In the genomic region with DNA sequence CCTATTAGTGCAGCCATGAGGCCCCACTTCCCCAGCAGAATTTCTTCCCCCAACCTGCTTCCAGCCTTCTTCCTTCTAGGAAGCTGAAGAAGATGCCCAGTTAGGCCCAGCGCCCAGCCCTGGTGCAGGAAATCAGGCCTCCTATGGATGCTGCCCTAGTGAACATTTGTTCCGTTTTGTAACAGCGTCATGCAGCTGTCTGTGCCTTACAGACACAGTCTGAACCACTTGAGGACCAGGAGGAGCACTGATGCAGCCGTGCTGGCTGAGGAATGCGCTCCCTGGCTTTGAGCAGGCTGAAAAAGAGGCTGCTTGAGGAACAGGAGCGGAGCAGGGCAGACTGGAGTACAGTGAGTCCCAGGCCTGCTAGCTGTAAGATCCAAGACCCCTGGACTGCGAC, we compare ENCODE assay signal across 21 mouse cellular contexts. TPM values are rescaled to one million over a fixed set of nuclear protein-coding genes. Genes with fewer than 3 reads are reported as not detected.
DNase-seq lines count a peak whose midpoint lies in the region; ATAC-seq and TF ChIP-seq lines count a peak whose summit lies in the region.
"Had no signal": no experiment of that assay in that cellular context is flagged by ENCODE, and none has a peak within 500 bp of the region (broad histone marks: within the 10 kb centered on the region; RNA-seq: fewer than 3 reads in every experiment).

No protein-coding gene starts in this region.

- no peaks in the 10 kb centered on the region for H3K36me3 ChIP-seq in midbrain, embryonic 10.5 days
- no peaks in the 10 kb centered on the region for H3K36me3 ChIP-seq in midbrain, embryonic 13.5 days
- H3K36me3 ChIP-seq: G1E; heart, embryonic 15.5 days had no signal

- no peak for TF ChIP-seq CTCF in cerebellum, adult 2 months (IDR thresholded peaks at IDR 0.05; ENCODE audit: borderline replicate concordance, insufficient read depth, low read depth, low read length)

- H3K27ac ChIP-seq in cerebellum, adult 2 months (ENCODE audit: insufficient read depth, low read length) = peak overlapping the region; percentile 3; the same call in 1 of the 2 replicates
- H3K27ac ChIP-seq in midbrain, embryonic 10.5 days (replicated peaks) = peak overlapping the region; percentile 38; the same call in 1 of the 2 replicates
- H3K27ac ChIP-seq in midbrain, embryonic 13.5 days = no peak overlapping the region
- H3K27ac ChIP-seq: heart, adult 2 months; heart, embryonic 15.5 days had no signal

- no peaks in the 10 kb centered on the region for H3K27me3 ChIP-seq in cerebellum, adult 2 months (ENCODE audit: control insufficient read depth, insufficient read depth, low read length)
- no peaks in the 10 kb centered on the region for H3K27me3 ChIP-seq in midbrain, embryonic 10.5 days (ENCODE audit: low read depth, poor library complexity, severe bottlenecking)
- no peaks in the 10 kb centered on the region for H3K27me3 ChIP-seq in midbrain, embryonic 13.5 days
- H3K27me3 ChIP-seq: heart, embryonic 15.5 days had no signal

- 0 out of 2 replicates have a peak, but pooled peaks have one; percentile 22 for ATAC-seq in frontal cortex, adult (ENCODE audit: low TSS enrichment)
- ATAC-seq in midbrain, embryonic 13.5 days = no peak
- ATAC-seq: CD4-positive, CD25-positive, alpha-beta regulatory T cell, adult 4 months; forebrain, embryonic 14.5 days; intestine, embryonic 16.5 days had no signal

- H3K9me3 ChIP-seq in midbrain, embryonic 10.5 days (replicated peaks) = no peaks in the 10 kb centered on the region
- H3K9me3 ChIP-seq in midbrain, embryonic 13.5 days = no peaks in the 10 kb centered on the region
- H3K9me3 ChIP-seq: G1E; heart, embryonic 15.5 days had no signal

- no peak for DNase-seq in cerebellum, adult 2 months
- no peak for DNase-seq in cerebellum, adult 18-20 months
- DNase-seq in frontal cortex, postnatal 25 days (ENCODE audit: low spot score in 2 of 2) = no peak
- DNase-seq in midbrain, embryonic 10.5 days (ENCODE audit: low spot score) = no peak
- DNase-seq in gastrocnemius, postnatal 25 days = no peak
- DNase-seq: adrenal gland, postnatal 10 days; B cell, adult 2 months; gastrocnemius, postnatal 10 days; heart, adult 2 months; heart, postnatal 14 days; kidney, adult 2 months had no signal

- H3K4me2 ChIP-seq in midbrain, embryonic 13.5 days (replicated peaks) = no peak overlapping the region
- H3K4me2 ChIP-seq: heart, embryonic 11.5 days; heart, embryonic 15.5 days had no signal

- TF ChIP-seq POLR2A in cerebellum, adult 2 months (IDR thresholded peaks at IDR 0.05; ENCODE audit: borderline replicate concordance, insufficient read depth, low read length) = no peak

- H3K4me1 ChIP-seq in cerebellum, adult 2 months (ENCODE audit: control insufficient read depth, insufficient read depth, low read length) = peaks cover 63% of the 10 kb centered on the region
- H3K4me1 ChIP-seq in midbrain, embryonic 10.5 days = peaks cover 22% of the 10 kb centered on the region
- H3K4me1 ChIP-seq in midbrain, embryonic 13.5 days (replicated peaks) = peaks cover 9% of the 10 kb centered on the region

- H3K4me3 ChIP-seq in cerebellum, adult 2 months (replicated peaks; ENCODE audit: insufficient read depth, low read depth, low read length) = no peak overlapping the region
- no peak overlapping the region for H3K4me3 ChIP-seq in midbrain, embryonic 10.5 days
- no peak overlapping the region for H3K4me3 ChIP-seq in midbrain, embryonic 13.5 days (replicated peaks)
- H3K4me3 ChIP-seq: heart, adult 2 months; heart, embryonic 15.5 days had no signal

- H3K9ac ChIP-seq in midbrain, embryonic 13.5 days (replicated peaks) = no peak overlapping the region
- H3K9ac ChIP-seq: heart, embryonic 15.5 days had no signal

- 55% methylated on average over 7 of the region's 7 CpGs for WGBS in cerebellum, adult 2 months
- 80% methylated on average over 7 of the region's 7 CpGs for WGBS in midbrain, embryonic 10.5 days
- WGBS in midbrain, embryonic 13.5 days = 70% methylated on average over 7 of the region's 7 CpGs

RNA-seq across cellular contexts. Expression of gene 2010003K11Rik, which starts 3.7 kb away (rescaled TPM):
- polyA plus RNA-seq in cerebellum, adult 2 months (2012; rRNA removed) = not detected in 2 replicates
- not detected in 2 replicates for polyA plus RNA-seq in midbrain, embryonic 10.5 days (2016; fragmentation: Nextera tagmentation; extraction: Ambion mirVana)
- polyA plus RNA-seq in midbrain, embryonic 13.5 days (2015; fragmentation: Nextera tagmentation; extraction: Ambion mirVana) = not detected in 2 replicates
- under 1 TPM in 1 of 2 experiments, not detected in 1; 0.99 TPM for total RNA-seq in gastrocnemius, postnatal 25 days (2021)
- total RNA-seq: gastrocnemius, postnatal 10 days; heart, adult 2 months; hematopoietic stem cell, adult 5-6 weeks had no signal
- polyA plus RNA-seq: CD4-positive, CD25-positive, alpha-beta regulatory T cell, adult 4 months; embryonic facial prominence, embryonic 11.5 days; forebrain, embryonic 14.5 days; G1E; heart, embryonic 11.5 days; heart, embryonic 15.5 days had no signal

RNA-seq across cellular contexts. Expression of gene Pcx, which starts 15.6 kb away (rescaled TPM):
- polyA plus RNA-seq in cerebellum, adult 2 months (2012; rRNA removed) = 59.7 and 61.4 TPM in 2 replicates
- 20.9 and 24.1 TPM in 2 replicates for polyA plus RNA-seq in midbrain, embryonic 10.5 days (2016; fragmentation: Nextera tagmentation; extraction: Ambion mirVana)
- 18.7 and 20.7 TPM in 2 replicates for polyA plus RNA-seq in midbrain, embryonic 13.5 days (2015; fragmentation: Nextera tagmentation; extraction: Ambion mirVana)
- total RNA-seq in gastrocnemius, postnatal 25 days (2021) = 10 to 100 TPM; 44.6 to 59.3 TPM

RNA-seq across cellular contexts. Expression of gene Syt12, which starts 17.5 kb away (rescaled TPM):
- 82.4 and 104 TPM in 2 replicates for polyA plus RNA-seq in cerebellum, adult 2 months (2012; rRNA removed)
- polyA plus RNA-seq in midbrain, embryonic 10.5 days (2016; fragmentation: Nextera tagmentation; extraction: Ambion mirVana) = 1.7 and 2.0 TPM in 2 replicates
- 1.7 and 1.9 TPM in 2 replicates for polyA plus RNA-seq in midbrain, embryonic 13.5 days (2015; fragmentation: Nextera tagmentation; extraction: Ambion mirVana)
- total RNA-seq in gastrocnemius, postnatal 25 days (2021) = 1 to 10 TPM; 6.5 to 8.5 TPM
- total RNA-seq: hematopoietic stem cell, adult 5-6 weeks had no signal
- polyA plus RNA-seq: CD4-positive, CD25-positive, alpha-beta regulatory T cell, adult 4 months; G1E had no signal

RNA-seq across cellular contexts. Expression of gene Rhod, which starts 55.5 kb away (rescaled TPM):
- polyA plus RNA-seq in cerebellum, adult 2 months (2012; rRNA removed) = 9.9 and 10.5 TPM in 2 replicates
- polyA plus RNA-seq in midbrain, embryonic 10.5 days (2016; fragmentation: Nextera tagmentation; extraction: Ambion mirVana) = 13.7 and 13.9 TPM in 2 replicates
- polyA plus RNA-seq in midbrain, embryonic 13.5 days (2015; fragmentation: Nextera tagmentation; extraction: Ambion mirVana) = 4.2 and 10.3 TPM in 2 replicates
- under 1 TPM; 0.56 to 0.75 TPM for total RNA-seq in gastrocnemius, postnatal 25 days (2021)

Comparison
In these comparisons a context has a peak if more than half of its experiments do, and no peak if none do; other contexts are left out.
1. RNA of gene Syt12, which starts 17.5 kb away (polyA plus RNA-seq): 82.4 to 104 TPM in cerebellum, adult 2 months; 1.7 to 2.0 TPM in midbrain, embryonic 10.5 days and 1.7 to 1.9 TPM in midbrain, embryonic 13.5 days; every median in the first group is over 10 times any median in the second.